Mouse (Mus musculus): ENCODE data around the gene Ms4a6c. TPM values are rescaled to one million over a fixed set of nuclear protein-coding genes. Genes with fewer than 3 reads are reported as not detected.

Ms4a6c gene
- total RNA-seq, 2 experiments from 2014 or later = 201 to 272 TPM

DNA sequence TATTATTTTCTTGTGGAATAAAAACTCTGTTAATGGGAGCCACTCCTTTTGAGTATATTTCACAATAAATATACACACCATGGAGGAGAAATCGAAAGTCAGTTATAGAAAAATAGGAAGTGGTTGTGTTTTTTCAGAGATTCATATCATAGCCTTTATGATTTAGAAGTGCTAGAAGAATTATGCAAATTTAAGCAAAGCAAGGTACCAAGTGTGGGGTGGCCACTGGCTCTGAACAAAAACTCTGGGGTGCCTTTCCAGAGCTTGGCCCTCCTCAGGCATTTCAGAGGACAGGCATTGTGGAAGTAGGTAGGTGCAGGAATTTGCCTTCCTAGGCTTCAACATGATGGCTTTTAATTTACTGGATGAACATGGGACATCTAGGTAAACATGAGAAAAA lies 28.1 kb downstream of the Ms4a6c start:
- ATAC-seq (replicated peaks; ENCODE audit: poor library complexity, severe bottlenecking) = peak; percentile 82

DNA sequence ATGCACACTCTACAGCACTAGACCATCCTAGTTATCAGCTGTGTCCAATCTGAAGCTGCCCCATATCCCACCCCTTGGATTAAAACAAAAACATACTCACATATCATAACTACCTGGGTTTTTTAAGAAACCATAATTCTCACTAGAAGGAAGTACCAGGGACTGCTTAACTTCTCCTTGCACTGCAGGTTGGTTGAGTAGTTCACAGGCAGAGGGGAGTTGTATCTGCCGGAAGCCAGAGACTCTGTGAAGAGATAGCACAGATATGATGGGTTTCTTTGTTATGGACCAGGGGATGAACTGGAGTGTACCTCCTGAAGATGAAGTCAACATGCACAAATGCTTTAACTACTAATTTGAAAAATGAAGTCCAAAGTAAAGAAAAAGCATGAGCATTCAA lies 31.6 kb downstream of the Ms4a6c start:
- ATAC-seq (replicated peaks; ENCODE audit: poor library complexity, severe bottlenecking) = no peak

DNA sequence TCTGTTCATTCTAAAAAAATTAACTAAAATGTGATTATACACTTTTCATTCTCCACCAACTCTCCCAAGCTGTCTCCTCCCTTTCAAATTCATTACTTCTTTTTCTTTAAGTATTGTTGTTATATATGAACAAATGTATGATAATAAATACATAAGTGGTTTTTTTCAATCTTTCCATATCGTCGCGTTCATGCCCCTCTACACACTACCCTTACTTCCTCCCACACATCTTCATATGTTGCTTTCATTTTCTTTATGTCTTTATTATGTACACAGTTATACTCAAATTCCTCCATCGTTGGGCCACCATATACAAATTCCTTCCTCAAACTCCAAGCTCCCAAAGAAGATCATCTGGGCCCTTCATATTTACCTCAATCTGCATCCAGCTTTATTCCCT lies 32.2 kb downstream of the Ms4a6c start:
- no peak for ATAC-seq (replicated peaks; ENCODE audit: poor library complexity, severe bottlenecking)

- ATAC-seq (replicated peaks; ENCODE audit: poor library complexity, severe bottlenecking) = no peak
These were observed 35.7 kb downstream of the Ms4a6c start for GRCm38 (mm10) chr19:11504857-11505256.

- peak; percentile 92 for ATAC-seq (replicated peaks; ENCODE audit: poor library complexity, severe bottlenecking)
These were observed 44.3 kb downstream of the Ms4a6c start for GRCm38 (mm10) chr19:11513458-11513857.

DNA sequence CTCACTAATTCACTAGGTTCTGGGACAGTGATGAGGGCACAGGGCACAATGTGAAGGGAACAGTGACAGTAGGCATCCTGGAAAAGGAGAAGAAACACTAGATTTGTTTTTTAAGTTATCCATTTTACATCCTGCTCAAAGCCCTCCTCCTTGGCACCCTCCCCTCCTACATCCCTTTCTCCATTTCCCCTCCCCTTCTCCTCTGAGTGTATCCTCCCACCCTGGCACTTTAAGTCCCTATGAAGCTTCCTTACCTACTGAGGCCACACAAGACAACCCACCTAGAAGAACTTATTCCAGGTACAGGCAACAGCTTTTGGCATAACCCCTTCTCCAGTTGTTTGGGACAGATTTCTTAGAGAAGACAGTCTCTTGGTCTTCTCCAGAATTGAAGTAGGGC lies 47.1 kb downstream of the Ms4a6c start, which contains the start of gene Ms4a6b:
Gene Ms4a6b (plus strand): TSS at position 267 of the 400 bp plus-strand sequence.
- no peak for ATAC-seq (replicated peaks; ENCODE audit: poor library complexity, severe bottlenecking)

GRCm38 (mm10) chr19:11516845-11517244 lies 47.7 kb downstream of the Ms4a6c start:
- no peak for ATAC-seq (replicated peaks; ENCODE audit: poor library complexity, severe bottlenecking)

DNA sequence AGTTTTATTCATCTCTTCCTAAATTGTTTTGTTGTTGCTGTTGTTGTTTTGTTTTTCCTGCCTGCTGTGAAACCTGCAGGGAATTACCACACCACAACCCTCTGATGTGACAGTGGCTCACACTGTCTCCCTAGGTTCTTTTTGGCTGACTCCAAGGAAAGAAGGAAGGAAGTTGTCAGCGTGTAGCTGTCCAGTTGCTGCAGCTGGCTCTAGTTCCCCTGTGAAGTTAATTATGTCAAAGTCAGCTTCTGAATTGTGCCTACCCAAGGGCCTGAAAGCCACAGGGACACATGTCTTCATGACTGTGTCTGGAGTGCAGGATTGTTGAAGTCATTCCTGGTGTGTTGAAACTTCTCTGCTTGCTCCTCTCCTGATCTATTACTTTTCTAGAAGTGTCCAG lies 48.2 kb downstream of the Ms4a6c start:
- peak; percentile 60 for ATAC-seq (replicated peaks; ENCODE audit: poor library complexity, severe bottlenecking)

GRCm38 (mm10) chr19:11518356-11518755 lies 49.2 kb downstream of the Ms4a6c start:
- ATAC-seq (replicated peaks; ENCODE audit: poor library complexity, severe bottlenecking) = peak; percentile 64

DNA sequence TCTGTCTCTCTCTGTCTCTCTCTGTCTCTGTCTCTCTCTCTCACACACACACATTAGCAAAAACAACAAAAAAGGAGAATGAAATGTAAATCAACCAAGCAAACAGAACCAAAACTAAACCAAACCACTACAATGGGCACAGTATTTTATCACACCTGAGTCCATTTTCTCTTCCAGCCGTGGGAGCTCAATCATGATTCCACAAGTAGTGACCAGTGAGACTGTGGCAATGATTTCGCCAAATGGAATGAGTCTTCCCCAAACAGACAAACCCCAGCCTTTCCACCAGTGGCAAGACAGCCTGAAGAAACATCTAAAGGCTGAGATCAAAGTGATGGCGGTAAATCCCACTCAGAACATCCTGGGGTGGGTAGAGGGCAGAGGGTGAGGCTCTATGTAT lies 51.0 kb downstream of the Ms4a6c start:
- ATAC-seq (replicated peaks; ENCODE audit: poor library complexity, severe bottlenecking) = no peak

Other genes starting within 250 kb of the Ms4a6c start
- gene Ms4a12, start 236.9 kb upstream of the Ms4a6c start, total RNA-seq (2014; fragmentation: Nextera tagmentation) = not detected in 2 replicates
- not detected in 2 replicates for gene Ms4a12, start 236.9 kb upstream of the Ms4a6c start, total RNA-seq (2017)
- gene Ms4a1, start 203.1 kb upstream of the Ms4a6c start, total RNA-seq (2014; fragmentation: Nextera tagmentation) = not detected in 2 replicates
- gene Ms4a1, start 203.1 kb upstream of the Ms4a6c start, total RNA-seq (2017) = not detected in 2 replicates
- not detected in 2 replicates for gene Ms4a5, start 185.5 kb upstream of the Ms4a6c start, total RNA-seq (2014; fragmentation: Nextera tagmentation)
- gene Ms4a5, start 185.5 kb upstream of the Ms4a6c start, total RNA-seq (2017) = not detected in 2 replicates
- not detected in 2 replicates for gene Ms4a14, start 154.9 kb upstream of the Ms4a6c start, total RNA-seq (2014; fragmentation: Nextera tagmentation)
- not detected in 2 replicates for gene Ms4a14, start 154.9 kb upstream of the Ms4a6c start, total RNA-seq (2017)
- gene Ms4a7, start 133.2 kb upstream of the Ms4a6c start, total RNA-seq (2014; fragmentation: Nextera tagmentation) = not detected in 2 replicates
- gene Ms4a7, start 133.2 kb upstream of the Ms4a6c start, total RNA-seq (2017) = not detected in 2 replicates
- not detected in 2 replicates for gene Ms4a4a, start 93.8 kb upstream of the Ms4a6c start, total RNA-seq (2014; fragmentation: Nextera tagmentation)
- gene Ms4a4a, start 93.8 kb upstream of the Ms4a6c start, total RNA-seq (2017) = not detected in 2 replicates
- gene Ms4a4c, start 64.6 kb upstream of the Ms4a6c start, total RNA-seq (2014; fragmentation: Nextera tagmentation) = 11.5 and 20.2 TPM in 2 replicates
- 13.5 and 19.6 TPM in 2 replicates for gene Ms4a4c, start 64.6 kb upstream of the Ms4a6c start, total RNA-seq (2017)
- 2.2 and 2.3 TPM in 2 replicates for gene Ms4a4b, start 25.8 kb upstream of the Ms4a6c start, total RNA-seq (2014; fragmentation: Nextera tagmentation)
- gene Ms4a4b, start 25.8 kb upstream of the Ms4a6c start, total RNA-seq (2017) = 0.10 and 2.6 TPM in 2 replicates
- 4.9 and 9.0 TPM in 2 replicates for gene Gm8369, start 16.6 kb downstream of the Ms4a6c start, total RNA-seq (2014; fragmentation: Nextera tagmentation)
- gene Gm8369, start 16.6 kb downstream of the Ms4a6c start, total RNA-seq (2017) = 1.4 and 2.0 TPM in 2 replicates
- gene Ms4a6b, start 47.1 kb downstream of the Ms4a6c start, total RNA-seq (2014; fragmentation: Nextera tagmentation) = 39.1 and 44.2 TPM in 2 replicates
- 28.3 and 30.5 TPM in 2 replicates for gene Ms4a6b, start 47.1 kb downstream of the Ms4a6c start, total RNA-seq (2017)
- gene Ms4a4d, start 67.4 kb downstream of the Ms4a6c start, total RNA-seq (2014; fragmentation: Nextera tagmentation) = not detected in 2 replicates
- not detected in 2 replicates for gene Ms4a4d, start 67.4 kb downstream of the Ms4a6c start, total RNA-seq (2017)
- gene Ms4a6d, start 135.5 kb downstream of the Ms4a6c start, total RNA-seq (2014; fragmentation: Nextera tagmentation) = 3.6 and 6.2 TPM in 2 replicates
- gene Ms4a6d, start 135.5 kb downstream of the Ms4a6c start, total RNA-seq (2017) = 2.4 and 2.7 TPM in 2 replicates
- gene Ms4a2, start 154.4 kb downstream of the Ms4a6c start, total RNA-seq (2014; fragmentation: Nextera tagmentation) = 21.5 and 44.3 TPM in 2 replicates
- gene Ms4a2, start 154.4 kb downstream of the Ms4a6c start, total RNA-seq (2017) = 35.0 and 40.7 TPM in 2 replicates
- 1,080 and 1,135 TPM in 2 replicates for gene Ms4a3, start 171.5 kb downstream of the Ms4a6c start, total RNA-seq (2014; fragmentation: Nextera tagmentation)
- 1,013 and 1,248 TPM in 2 replicates for gene Ms4a3, start 171.5 kb downstream of the Ms4a6c start, total RNA-seq (2017)
- gene Oosp2, start 191.2 kb downstream of the Ms4a6c start, total RNA-seq (2014; fragmentation: Nextera tagmentation) = 5.0 TPM in 1 of 2 replicates, not detected in the other
- gene Oosp2, start 191.2 kb downstream of the Ms4a6c start, total RNA-seq (2017) = 1.3 TPM in 1 of 2 replicates, not detected in the other
- 4.7 and 15.8 TPM in 2 replicates for gene Oosp1, start 221.8 kb downstream of the Ms4a6c start, total RNA-seq (2014; fragmentation: Nextera tagmentation)
- 5.1 and 11.9 TPM in 2 replicates for gene Oosp1, start 221.8 kb downstream of the Ms4a6c start, total RNA-seq (2017)
- not detected in 2 replicates for gene Oosp3, start 227.7 kb downstream of the Ms4a6c start, total RNA-seq (2014; fragmentation: Nextera tagmentation)
- not detected in 2 replicates for gene Oosp3, start 227.7 kb downstream of the Ms4a6c start, total RNA-seq (2017)

Data from granulocyte monocyte progenitor cell, adult 5-6 weeks (primary cell).